Mouse (Mus musculus) liver, embryonic 14 days (tissue): ENCODE results near the gene Trhde. TPM values are rescaled to one million over a fixed set of nuclear protein-coding genes. Genes with fewer than 3 reads are reported as not detected.

Experiments used
- polyA plus RNA-seq: library from polyadenylated mRNA; depleted of rRNA; stranded (reverse); fragments of >200 nt; gene quantifications from 2 replicates; pipeline ENCODE4 v1.2.3, GENCODE M21; 2012; rRNA removed

Trhde gene
- 0.01 TPM in 1 of 2 replicates, not detected in the other for polyA plus RNA-seq

GRCm38 (mm10) chr10:114802161-114802651 lies at the start of gene Trhde:
Gene Trhde (minus strand): TSS chr10:114802307.

